Mouse (Mus musculus) adrenal gland, postnatal 36 days (tissue): ENCODE data around the gene Ttc30a2. TPM values are rescaled to one million over a fixed set of nuclear protein-coding genes. Genes with fewer than 3 reads are reported as not detected.

Experiments used
- DNase-seq, 2 experiments: peaks; one replicate each; pipeline ENCODE4 v3.0.0; 2021; ENCODE audit warnings: mixed read lengths in 1 of 2
- total RNA-seq, 2 experiments: library from RNA; stranded (reverse); gene quantifications; 2 replicates each; pipeline ENCODE4 v1.2.3; 2021

Ttc30a2 gene
- total RNA-seq, 2 experiments from 2014 or later: 0.43 to 0.49 TPM

DNA sequence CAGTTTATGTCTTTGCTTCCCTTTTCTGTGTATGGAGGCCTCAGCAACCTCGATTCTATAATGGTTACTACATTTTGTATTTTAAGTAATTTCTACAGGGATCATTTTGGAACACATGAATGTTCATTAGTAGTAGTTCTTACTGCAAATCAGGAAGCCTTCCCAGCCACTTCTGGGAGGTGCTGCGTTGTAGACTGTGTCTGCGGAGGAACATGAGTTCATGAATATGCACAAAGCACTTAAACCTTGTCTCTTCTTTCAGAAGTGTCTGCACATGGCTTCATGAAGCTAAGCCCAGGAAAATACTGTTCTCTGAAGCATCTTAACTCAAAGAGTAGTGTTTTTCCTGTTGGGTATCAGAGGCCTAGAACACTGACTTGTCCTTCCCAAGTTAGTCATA, 50.0 kb downstream of the Ttc30a2 start:
- no peak for DNase-seq

DNA sequence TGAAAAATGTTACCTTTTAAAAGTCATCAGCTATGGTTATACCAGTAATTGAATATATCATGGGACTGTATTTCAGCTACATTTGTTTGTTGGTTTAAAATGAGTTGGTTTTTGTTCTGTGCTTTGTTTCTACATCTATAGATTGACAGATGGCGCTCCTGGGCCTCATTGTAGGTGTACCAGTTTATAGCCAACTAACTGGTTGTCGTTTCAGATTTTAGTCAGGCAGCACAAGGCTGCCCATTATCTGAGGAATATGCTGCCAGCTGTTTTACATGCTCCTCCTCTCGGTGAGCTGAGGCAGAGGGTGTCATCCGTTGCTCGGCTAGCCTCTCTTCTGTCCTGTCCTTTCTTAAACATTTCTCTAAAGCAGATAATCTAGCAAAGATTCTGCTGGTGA, 51.9 kb downstream of the Ttc30a2 start:
- DNase-seq: no peak

Other genes with a start within 250 kb of the Ttc30a2 start
- 10 to 100 TPM; 41.1 to 44.8 TPM for gene Agps, start 146.0 kb downstream of the Ttc30a2 start, total RNA-seq
- gene Ttc30b, start 39.6 kb downstream of the Ttc30a2 start, total RNA-seq: 10 to 100 TPM; 13.2 to 21.4 TPM
- gene Ttc30a1, start 3.8 kb upstream of the Ttc30a2 start, total RNA-seq: 1 to 10 TPM; 3.0 to 3.4 TPM